Mouse (Mus musculus) testis, adult 2 months (tissue): ENCODE measurements at regions not wholly inside any gene's neighbourhood (a gene's known extent, or its start where the extent isn't known, plus 50 kb on each side); places are given as distances from the start of the nearest gene placed in this dataset.

Experiments used
- CTCF ChIP-seq: fragments of 200-500 bp; IDR thresholded peaks from 2 replicates; pipeline ENCODE4 v1.5.1; 2012; ENCODE audit warnings: low read depth, mild to moderate bottlenecking, inconsistent platforms, low read length, moderate library complexity; ENCODE audit not compliant: control insufficient read depth, insufficient read depth, insufficient replicate concordance
- POLR2A ChIP-seq: fragments of 200-500 bp; IDR thresholded peaks from 2 replicates; pipeline ENCODE4 v1.6.1; 2012; ENCODE audit warnings: low read depth, mild to moderate bottlenecking, inconsistent platforms, low read length, moderate library complexity; ENCODE audit not compliant: control insufficient read depth

- TF ChIP-seq CTCF: no peak
- TF ChIP-seq POLR2A: no peak
Measured at GRCm38 (mm10) chr8:78098191-78098745, 114.8 kb upstream of the Ttc29 start.
